Mouse (Mus musculus) fibroblast of lung, adult 2 months (primary cell): ENCODE measurements around the gene Letm1.

Source experiments
- DNase-seq: peaks from one replicate; pipeline ENCODE4 v3.0.0-alpha.2; 2011; ENCODE audit warnings: low read depth

Gene Letm1

DNA sequence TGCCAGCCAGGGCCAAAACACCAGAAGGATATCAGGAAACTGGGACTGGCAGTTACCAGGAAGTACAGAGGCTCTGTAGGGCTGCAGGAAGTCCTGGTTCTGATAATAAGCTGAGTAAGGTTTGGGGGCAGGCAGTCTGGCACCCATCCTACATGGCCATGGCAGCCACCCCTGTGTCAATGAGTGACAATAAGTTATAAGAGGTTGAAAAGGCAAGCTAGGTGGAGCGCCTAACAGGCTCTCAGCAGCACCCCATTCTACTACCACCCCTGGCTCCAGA lies 76.3 kb downstream of the Letm1 start:
- DNase-seq = no peak

DNA sequence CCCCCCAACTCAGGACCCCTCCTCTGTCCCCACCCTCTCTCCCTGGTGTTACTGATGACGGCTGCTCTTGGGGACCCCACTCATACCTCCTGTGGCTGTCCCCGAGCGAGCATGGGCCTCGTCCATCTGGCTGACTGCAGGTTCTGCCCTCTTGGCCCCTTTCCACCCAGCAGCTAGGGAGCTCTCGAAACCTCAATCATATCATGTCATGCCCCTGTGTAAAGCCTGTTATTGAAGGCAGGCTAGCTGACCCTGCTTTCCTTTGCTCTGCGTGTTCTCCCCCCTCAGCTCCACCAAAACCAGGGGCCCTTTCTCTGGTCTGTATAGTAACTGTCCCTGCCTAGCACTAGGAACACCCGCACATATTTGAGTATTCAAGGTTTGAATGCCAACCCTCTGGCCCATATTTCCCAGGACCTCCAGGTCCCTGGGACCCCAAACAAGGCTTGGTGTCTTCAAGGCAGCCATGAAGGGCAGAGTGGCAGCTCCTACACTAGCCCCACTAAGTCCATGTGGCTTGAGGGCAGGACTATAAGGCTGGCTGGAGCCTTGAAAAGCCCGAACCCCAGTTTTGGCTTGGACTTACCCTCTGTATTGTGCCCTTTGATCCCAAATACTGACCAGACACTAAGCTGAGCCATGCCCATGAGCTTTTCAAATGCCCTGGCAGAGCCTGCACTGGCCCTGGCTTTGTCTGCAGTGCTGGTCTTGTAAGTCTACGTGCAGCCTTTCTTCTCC lies 76.8 kb downstream of the Letm1 start:
- no peak for DNase-seq

DNA sequence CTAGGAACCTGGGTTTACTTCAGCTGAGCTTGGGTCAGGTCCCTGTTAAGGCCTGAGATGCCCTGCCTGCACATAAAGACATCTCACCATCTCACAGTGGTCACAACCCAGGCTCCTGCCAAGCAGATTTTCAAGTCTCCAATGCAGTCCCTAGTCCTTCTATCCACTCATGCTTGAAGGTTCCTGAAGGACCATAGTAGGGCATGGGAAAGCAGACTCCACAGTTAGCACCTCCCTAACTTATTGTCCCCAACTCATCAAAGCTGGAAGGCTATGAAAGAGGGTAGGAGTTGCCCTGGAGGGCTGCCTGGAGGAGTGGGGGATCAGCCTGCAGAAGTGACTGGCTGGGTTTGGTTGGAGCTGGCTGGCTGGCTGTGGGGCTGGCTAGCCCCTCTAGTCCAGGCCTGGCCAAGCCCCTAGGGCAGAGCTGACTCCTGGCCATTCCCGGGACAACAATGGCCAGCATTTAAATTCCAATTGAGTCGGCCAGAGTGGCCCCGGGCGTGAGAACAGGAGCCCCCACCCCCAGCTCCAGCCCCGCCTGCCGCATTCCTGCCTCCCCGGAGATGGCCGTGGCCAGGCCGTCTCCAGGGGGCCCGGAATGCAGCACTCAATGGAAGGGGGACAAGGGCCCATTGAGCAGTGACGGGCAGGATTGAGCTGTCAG lies 77.5 kb downstream of the Letm1 start:
- no peak for DNase-seq

DNA sequence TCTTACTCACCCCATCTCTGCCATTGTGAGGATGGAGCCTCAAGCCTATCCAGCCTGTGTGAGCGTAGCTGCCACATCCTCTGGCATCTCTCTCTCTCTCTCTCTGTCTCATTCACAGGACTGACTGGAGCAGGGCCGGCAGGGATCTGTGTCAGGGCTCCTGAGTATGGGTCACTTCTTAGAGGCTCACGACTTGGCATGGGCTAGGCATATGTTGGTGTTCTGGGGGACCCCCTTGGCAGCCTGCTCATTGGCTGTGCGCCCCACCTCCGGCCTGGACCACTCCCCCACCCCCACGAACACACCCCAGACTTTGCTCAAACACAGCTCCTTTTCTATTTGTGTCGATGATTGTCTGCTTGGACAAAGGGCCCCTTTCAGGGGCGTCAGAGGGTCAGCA lies 78.6 kb downstream of the Letm1 start:
- DNase-seq = no peak

DNA sequence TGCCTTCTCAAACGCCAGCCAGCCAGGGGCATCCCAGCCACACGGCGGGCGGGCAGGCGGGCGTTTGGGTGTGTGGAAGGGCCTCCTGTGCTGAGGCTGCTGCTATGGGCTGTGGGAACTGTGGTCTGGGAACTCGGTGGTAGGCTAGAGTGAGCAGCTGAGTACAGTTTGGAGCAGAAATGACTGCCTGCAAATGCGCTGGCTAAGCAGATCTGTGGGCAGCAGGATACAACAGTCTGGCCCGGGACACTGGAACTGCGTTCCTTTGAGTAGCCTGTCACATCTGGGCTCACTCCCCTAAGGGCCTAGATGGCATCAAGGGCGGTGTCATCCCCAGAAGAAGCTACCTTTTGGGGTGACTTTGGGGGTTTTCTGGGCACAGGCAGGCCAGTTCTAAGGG lies 80.8 kb downstream of the Letm1 start:
- no peak for DNase-seq

DNA sequence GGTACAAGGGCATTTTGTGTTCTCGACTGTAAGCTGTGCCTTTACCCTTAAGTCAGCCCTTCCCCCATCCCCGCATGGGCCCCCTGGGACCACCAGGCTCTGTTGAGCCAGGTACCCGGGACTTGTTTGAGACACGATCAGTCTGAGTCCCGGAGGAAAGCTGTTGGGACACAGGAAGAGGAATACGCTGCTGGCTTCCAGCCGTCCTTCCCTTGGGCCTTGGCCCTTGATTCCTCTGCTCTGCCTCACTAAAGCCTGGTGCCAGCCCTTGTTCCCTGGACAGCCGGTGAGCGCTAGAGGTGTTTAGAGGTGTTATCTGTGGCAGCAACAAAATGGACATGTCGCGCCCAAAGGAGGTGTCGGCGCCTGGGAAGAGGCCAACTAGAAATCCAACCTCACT lies 82.6 kb downstream of the Letm1 start:
- no peak for DNase-seq

DNA sequence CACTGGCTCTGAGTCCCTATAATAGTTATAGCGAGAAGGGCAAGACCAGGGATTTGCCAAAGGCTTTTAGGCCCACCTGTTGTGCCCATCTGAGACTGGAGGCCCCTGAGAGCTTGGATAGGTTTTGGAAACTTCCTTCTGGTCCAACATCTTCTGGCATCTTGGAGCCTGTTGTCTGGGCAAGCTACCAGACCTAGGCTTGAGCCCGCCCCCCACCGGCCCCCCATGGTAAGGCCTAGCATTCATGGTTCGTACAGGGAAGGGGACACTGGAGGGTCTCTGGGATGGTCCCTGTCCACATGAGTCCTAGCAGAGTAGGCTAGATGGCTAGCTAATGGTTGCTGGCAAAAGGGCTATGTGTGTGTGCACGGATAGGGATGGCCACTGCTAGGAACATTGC lies 83.9 kb downstream of the Letm1 start:
- DNase-seq = no peak

DNA sequence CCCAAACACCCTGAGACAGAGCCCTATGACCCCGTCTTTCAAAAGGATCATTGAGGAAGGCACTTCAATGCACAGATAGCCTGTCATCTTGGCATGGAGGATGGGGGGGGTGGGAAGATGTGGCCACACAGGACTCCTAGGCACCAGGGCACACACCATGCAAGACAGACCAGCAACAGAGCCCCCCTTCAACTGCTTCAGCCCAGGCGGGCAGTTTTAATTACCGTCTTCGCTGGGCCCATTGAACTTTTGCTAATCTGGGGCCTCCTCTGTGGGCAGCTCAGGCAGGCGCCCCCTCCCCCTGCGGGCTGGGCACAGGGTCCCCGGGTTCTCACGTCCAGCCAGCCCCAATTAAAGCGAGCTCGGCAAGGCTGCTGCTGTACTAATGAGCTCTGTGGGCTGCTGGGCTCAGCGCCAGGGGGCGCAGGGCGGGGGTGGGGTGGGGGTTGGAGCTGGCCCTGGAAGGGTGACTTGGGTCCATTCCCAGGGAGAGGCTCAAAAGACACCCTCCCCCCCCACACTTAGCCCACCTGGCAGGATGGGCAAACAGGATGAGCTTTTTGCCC lies 84.6 kb downstream of the Letm1 start:
- no peak for DNase-seq

DNA sequence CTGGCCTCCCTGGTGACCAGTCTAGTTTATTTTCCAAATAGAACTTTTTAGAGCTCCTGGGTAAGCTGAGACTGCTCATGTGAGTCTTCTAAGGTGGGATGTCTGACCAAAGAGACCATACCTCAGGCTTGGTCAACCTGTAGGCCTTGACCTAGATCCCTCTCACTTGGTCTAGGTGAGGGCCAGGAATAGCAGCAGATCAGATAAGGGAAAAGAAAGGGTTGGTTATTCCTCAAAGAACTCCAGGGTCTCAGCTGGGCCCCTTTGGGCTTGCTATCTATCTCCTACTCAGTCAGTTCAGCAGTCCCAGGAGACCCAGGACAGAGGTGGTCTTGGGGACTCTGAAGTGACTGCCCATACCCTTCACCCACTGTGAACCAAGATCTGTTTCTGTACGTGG lies 85.1 kb downstream of the Letm1 start:
- no peak for DNase-seq

DNA sequence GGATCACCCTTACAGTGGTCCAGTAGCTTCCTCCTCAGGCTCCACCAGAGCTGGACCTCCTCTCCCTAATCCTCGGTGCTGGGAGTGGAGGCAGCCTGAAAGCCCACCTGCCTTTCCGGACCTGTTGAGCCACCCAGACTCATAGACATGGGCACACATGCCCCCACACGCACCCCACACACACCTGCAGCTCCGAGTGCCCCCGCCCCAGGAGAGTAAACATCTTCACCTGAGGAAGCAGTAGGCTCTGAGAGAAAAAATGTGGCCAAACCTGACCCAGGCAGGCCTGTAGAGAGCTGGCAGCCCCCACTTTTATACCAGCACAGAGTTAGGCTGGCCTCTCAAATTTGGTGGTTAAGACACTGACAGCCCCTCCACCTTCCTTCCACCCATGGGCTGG lies 86.2 kb downstream of the Letm1 start:
- no peak for DNase-seq

DNA sequence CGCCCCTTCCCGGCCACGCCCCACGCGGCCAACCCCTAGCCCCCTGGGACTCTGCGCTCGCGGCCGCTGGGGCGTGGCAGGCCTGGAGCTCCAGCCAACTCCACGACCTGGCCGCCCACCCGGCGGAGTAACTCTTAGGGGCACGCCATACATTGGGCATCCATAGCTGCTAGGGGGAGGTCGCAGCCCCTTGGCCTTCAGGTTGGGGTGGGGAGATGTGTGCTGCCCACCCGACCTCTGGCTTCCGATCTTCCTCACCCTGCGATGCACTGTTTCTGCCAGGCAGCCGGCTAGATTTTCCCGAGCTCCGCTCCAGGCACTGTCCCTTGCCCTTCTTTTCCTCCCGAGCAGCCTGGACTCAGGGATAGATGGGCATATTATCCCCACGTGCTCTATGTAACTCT lies 86.9 kb downstream of the Letm1 start:
- no peak for DNase-seq

DNA sequence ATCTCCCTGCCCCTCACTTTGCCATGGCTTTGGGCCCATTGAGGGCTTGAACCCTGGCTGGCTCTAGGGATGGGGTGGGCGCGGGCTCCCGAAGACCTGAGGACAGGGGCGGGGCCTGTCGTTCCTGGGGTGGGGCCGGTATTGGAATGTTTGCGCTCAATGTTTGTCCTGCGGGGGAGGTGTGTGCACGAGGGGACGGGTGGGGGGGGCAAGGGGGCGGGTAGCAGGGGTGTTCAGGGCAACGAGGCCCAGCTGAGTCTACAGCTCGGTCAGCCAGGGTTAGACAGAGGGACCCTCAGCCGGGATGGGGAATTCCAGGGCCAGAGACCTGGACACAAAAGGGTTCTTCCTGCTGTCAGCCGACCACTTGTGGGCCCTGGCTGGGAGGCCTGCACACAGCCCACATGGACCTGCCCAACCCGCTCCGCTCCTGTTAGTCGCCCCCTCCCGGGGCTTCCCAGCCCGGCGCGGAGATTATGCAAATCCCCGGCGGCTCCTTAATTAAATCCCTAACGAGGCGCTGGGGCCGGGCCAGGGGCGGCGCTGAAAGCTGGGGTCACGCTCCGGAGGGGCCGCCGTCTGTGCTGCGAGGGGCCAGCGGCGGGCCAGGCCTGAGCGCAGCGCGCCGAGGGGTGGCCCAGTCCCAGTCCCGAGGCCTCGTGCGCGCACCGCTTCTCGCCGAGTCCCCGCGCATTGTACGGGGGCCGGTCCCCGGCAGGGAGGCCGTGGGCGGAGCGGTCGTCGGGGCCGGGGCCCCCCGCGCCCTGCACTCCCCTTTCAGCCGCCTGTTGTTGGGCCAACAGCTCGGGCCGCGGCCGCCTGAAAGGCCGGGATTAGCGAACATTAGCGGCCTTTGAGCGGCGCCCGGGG lies 87.5 kb downstream of the Letm1 start:
- no peak for DNase-seq

DNA sequence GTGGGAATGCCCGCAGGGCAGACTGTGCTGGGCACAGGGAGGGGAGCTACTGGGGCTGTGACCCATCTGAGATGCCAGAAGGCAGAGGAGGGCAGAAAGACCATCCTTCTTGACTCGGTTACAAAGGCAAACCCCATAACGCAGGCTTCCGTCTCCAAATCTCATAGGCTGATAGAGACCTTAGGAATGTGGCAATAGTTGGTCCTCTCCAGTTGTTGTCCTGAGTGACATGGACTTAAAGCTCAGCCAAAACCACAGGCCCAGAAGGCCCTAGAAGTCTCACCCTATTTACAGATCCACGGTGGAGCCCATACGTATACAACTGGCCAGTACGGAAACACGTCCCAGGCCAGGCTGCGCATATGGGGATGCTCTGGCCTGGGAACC lies 88.2 kb downstream of the Letm1 start:
- no peak for DNase-seq

DNA sequence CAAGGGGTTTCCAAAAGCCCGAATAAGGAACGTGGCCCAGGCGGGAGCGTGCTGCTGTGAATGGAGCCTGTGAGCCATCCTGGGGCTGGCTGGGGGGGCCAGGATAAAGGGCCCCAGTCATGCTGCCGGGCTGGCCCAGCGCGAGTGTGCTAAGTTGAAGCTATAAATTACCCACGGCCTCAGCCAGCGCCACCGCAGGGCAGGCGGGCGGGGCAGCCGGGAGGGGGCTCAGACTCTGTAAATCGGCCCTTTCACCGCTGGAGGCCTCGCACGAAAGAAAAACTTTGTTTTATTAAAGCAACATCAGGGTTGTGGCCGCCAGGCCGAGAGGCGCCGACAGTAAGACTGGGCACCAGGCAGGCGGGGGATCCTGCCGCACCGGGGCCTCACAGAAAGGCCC lies 90.2 kb downstream of the Letm1 start:
- DNase-seq = peak; percentile 66

DNA sequence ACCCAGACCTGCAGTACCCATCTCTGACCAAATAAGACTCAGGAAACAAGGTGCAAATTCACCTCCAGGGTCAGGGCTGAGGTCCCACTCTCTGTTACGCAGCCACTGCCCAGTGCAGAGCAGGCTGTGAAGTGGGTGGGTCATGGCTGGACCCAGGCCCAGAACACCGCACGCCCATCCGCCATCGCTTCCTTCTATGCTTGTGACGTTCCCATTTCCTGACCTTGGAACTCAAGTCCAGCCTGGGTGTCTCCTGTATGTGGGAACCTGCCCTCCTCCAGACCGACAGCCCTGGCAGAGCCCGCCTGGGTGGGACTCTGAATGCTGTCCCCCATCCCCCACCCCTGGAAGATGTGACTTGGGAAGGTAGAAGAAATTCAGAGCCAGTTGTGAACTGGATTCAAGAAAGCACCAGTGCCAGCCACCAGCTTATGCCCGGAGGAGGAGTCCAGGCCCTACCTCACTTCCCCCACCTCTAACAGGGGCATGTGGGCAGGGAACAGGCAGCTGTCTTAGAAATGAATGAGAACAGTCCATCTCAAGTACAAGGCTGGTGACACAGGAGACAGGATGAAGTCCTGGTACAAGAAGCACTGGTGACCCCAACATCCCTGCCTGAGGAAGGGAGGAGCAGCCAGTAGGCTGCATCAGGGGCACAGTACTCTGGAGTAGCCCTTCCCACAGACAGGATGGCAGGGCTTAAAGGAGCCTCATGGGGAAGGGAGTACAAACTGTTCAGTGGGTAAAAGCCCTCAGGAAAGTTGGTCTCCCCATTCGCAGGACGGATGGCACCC lies 92.6 kb downstream of the Letm1 start:
- DNase-seq = no peak
